Mouse (Mus musculus) intestine, embryonic 14.5 days (tissue): ENCODE data around the gene Per3. TPM values are rescaled to one million over a fixed set of nuclear protein-coding genes. Genes with fewer than 3 reads are reported as not detected.

Experiments used
- ATAC-seq: fragments of 200-750 bp; cut with Nextera tagmentation; replicated peaks from 2 replicates; pipeline ENCODE4 v1.8.0; 2017; ENCODE audit warnings: low read depth, moderate number of reproducible peaks, moderate TSS enrichment, moderate library complexity; ENCODE audit not compliant: low FRiP score, low TSS enrichment
- DNase-seq: peaks from one replicate; pipeline ENCODE4 v3.0.0-alpha.2; 2018; ENCODE audit warnings: low spot score
- H3K27ac ChIP-seq: fragments of 300-500 bp; sonication (generic); 2 replicates; pipeline ENCODE4 v1.5.1; 2014; ENCODE audit warnings: low read depth, mild to moderate bottlenecking, control low read depth
- H3K27me3 ChIP-seq: fragments of 300-500 bp; sonication (generic); replicated peaks from 2 replicates; pipeline ENCODE4 v1.6.1; 2014; ENCODE audit warnings: low read length, control low read depth; ENCODE audit not compliant: control insufficient read depth, insufficient read depth
- H3K36me3 ChIP-seq: fragments of 300-500 bp; sonication (generic); 2 replicates; pipeline ENCODE4 v1.6.1; 2014; ENCODE audit warnings: low read length, control low read depth; ENCODE audit not compliant: control insufficient read depth, insufficient read depth
- H3K4me1 ChIP-seq: fragments of 300-500 bp; sonication (generic); replicated peaks from 2 replicates; pipeline ENCODE4 v1.6.1; 2014; ENCODE audit warnings: low read length, control low read depth, mixed read lengths; ENCODE audit not compliant: control insufficient read depth, insufficient read depth
- H3K4me2 ChIP-seq: fragments of 300-500 bp; sonication (generic); 2 replicates; pipeline ENCODE4 v1.6.1; 2014; ENCODE audit warnings: low read length
- H3K4me3 ChIP-seq: fragments of 300-500 bp; sonication (generic); 2 replicates; pipeline ENCODE4 v1.5.1; 2014; ENCODE audit warnings: low read depth, low read length, control low read depth, mixed read lengths
- H3K9ac ChIP-seq: fragments of 300-500 bp; sonication (generic); 2 replicates; pipeline ENCODE4 v1.6.1; 2014; ENCODE audit warnings: mild to moderate bottlenecking, low read length
- H3K9me3 ChIP-seq: fragments of 300-500 bp; sonication (generic); 2 replicates; pipeline ENCODE4 v1.6.1; 2016; ENCODE audit warnings: low read length, control low read depth; ENCODE audit not compliant: control insufficient read depth
- WGBS: fragments of 180-500 bp; shearing (Covaris S2); extraction: QIAGEN DNeasy Blood & Tissue Kit; methylation state at CpG from one replicate; pipeline ENCODE4 v1.1.7; 2014; 5-methylcytosine and 5-hydroxymethylcytosine counted together
- polyA plus RNA-seq: library from polyadenylated mRNA; unstranded; fragments of >200 nt; fragmentation: Nextera tagmentation; extraction: Ambion mirVana; gene quantifications from 2 replicates; pipeline ENCODE4 v1.2.1, GENCODE M21; 2014

The Per3 gene
- polyA plus RNA-seq, 1 experiment from 2014 or later = 6.0 TPM

DNA sequence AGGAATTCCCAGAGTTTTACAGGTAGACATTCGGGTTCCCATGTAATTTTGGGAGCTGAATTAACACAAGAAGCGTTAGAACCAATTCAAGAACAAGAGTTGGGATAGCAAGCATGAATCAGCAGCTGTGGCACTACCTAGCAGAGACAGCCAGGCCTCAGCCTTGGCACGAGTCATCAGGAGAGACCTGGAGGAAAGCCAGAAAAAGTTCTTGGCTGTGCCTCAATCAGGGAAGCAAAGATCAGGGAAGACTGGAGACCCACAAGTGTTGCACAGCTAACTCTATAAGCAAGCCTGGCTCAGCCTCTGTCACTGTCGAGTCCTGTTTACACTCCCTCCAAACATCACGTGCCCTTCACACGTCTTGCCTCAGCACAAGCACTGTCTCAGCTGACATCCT lies 82.2 kb downstream of the Per3 start:
- DNase-seq = no peak
- no peak for ATAC-seq
- no peaks in the 10 kb centered on the region for H3K36me3 ChIP-seq
- H3K27ac ChIP-seq = no peak overlapping the region
- WGBS = 45% methylated on average over 6 of the region's 6 CpGs
- H3K4me1 ChIP-seq = no peaks in the 10 kb centered on the region
- H3K4me2 ChIP-seq = no peak overlapping the region
- no peaks in the 10 kb centered on the region for H3K27me3 ChIP-seq
- H3K9me3 ChIP-seq = no peaks in the 10 kb centered on the region
- no peak overlapping the region for H3K4me3 ChIP-seq
- no peak overlapping the region for H3K9ac ChIP-seq

DNA sequence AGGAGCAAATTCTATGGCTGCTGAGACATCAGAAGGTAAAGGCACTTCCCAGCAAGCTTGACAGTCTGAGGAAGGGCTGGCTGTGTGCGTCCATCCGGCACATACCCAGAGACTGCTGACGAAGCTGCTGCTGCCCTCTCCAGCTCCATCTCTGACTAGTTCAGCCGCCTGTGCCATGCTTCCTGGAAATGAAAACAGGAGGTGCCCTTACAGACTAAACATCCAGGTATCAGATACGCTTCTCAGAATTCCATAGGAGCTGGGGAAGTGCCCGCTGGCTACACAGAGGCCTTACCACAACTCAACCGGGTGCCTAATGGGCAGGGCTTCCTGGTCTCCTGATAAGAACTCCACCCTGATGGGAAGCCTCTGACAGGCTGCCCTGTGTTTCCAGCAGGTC lies 85.9 kb downstream of the Per3 start:
- DNase-seq (no peak), ATAC-seq (no peak)
- Histone ChIP-seq H3K36me3 (no peaks in the 10 kb centered on the region), H3K9me3 (no peaks in the 10 kb centered on the region), H3K4me1 (no peaks in the 10 kb centered on the region), H3K27me3 (no peaks in the 10 kb centered on the region), H3K27ac (no peak overlapping the region), H3K9ac (no peak overlapping the region), H3K4me3 (no peak overlapping the region), H3K4me2 (no peak overlapping the region)
- WGBS = 77% methylated on average over 7 of the region's 7 CpGs

DNA sequence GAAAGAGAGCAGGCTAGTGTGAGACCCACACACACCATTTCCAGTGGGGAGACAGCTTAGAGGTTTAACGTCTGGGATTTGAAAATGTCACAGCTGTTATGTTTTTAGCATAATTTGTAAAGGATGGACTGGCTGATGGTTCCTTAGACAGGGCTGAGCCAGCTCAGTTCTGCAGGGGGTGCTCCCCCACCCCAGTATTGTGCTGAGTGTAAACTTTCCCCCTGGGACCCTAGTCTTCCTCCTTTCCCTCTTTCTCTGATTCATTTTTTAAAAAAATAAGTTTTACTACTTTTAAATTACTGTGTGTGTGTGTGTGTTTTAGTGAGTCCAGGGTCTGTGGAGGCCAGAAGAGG lies 87.4 kb downstream of the Per3 start:
- Histone ChIP-seq H3K4me3 (no peak overlapping the region), H3K36me3 (no peaks in the 10 kb centered on the region), H3K27me3 (no peaks in the 10 kb centered on the region), H3K27ac (peak overlapping the region; percentile 3; the same call in 1 of the 2 replicates), H3K4me1 (no peaks in the 10 kb centered on the region), H3K4me2 (no peak overlapping the region), H3K9ac (no peak overlapping the region), H3K9me3 (no peaks in the 10 kb centered on the region)
- WGBS = 42% methylated on average over 1 of the region's 1 CpGs
- ATAC-seq (no peak), DNase-seq (no peak)

DNA sequence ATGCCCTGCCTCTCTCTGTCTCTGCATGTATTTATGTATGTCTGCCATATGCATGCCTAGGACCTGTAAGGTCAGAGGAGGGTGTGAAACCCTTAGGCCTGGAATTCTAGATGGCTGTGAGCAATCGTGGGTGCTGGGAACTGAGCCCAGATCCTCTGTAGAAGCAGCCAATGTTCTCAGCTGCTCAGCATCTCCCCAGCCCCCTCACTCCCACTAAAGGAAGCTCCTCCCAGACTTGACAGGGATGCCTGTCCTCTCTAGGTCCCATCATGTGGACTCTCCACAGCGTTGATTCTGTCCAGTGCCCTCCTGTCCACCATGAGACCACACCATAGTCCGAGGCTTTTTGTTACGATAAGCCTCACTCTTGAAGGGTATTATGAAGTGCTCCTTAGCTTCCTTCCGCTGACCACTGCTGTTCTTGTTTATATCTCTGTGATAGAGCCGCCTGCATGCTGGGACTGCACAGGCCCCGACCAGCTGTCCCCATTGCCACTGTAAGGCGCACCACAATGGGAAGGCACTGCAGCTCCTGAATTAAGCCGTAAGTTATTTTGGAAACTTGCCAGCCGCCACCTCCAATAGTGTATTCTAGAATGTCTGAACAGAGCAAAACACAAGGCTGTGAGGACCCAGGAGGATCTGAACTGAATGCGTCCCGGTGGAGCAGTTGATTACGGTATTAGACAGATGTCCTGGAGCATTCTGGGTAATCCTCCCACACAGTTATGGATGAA lies 87.9 kb downstream of the Per3 start:
- Histone ChIP-seq H3K4me2 (0 out of 2 replicates have a peak overlapping the region, but pooled peaks have one; percentile 5), H3K9ac (no peak overlapping the region), H3K4me3 (no peak overlapping the region), H3K9me3 (no peaks in the 10 kb centered on the region), H3K27me3 (no peaks in the 10 kb centered on the region), H3K27ac (peak overlapping the region; percentile 3; the same call in 1 of the 2 replicates), H3K4me1 (no peaks in the 10 kb centered on the region), H3K36me3 (no peaks in the 10 kb centered on the region)
- WGBS = 56% methylated on average over 13 of the region's 13 CpGs
- no peak for ATAC-seq
- DNase-seq = no peak

Other genes with a start within 250 kb of the Per3 start
- 27.4 and 28.8 TPM in 2 replicates for gene Errfi1, start 190.7 kb downstream of the Per3 start, polyA plus RNA-seq
- 482 and 487 TPM in 2 replicates for gene Park7, start 130.2 kb downstream of the Per3 start, polyA plus RNA-seq
- 1.3 and 1.4 TPM in 2 replicates for gene Tnfrsf9, start 130.1 kb downstream of the Per3 start, polyA plus RNA-seq
- not detected in 2 replicates for gene Uts2, start 47.6 kb downstream of the Per3 start, polyA plus RNA-seq
- gene Vamp3, start 13.3 kb upstream of the Per3 start, polyA plus RNA-seq = 71.5 and 90.5 TPM in 2 replicates
- gene Gm13090, start 44.9 kb upstream of the Per3 start, polyA plus RNA-seq = not detected in 2 replicates